Mouse (Mus musculus) retina, embryonic 14.5 days (tissue): ENCODE measurements around the gene Ifitm1.
"Not testable (repeated sequence)": the region's sequence is repeated elsewhere in the genome, so short reads cannot be mapped to it uniquely, and the experiment has no call there.

ENCODE experiments used
- DNase-seq: peaks from one replicate; pipeline ENCODE4 v3.0.0-alpha.2; 2015; ENCODE audit warnings: low spot score

The Ifitm1 gene

DNA sequence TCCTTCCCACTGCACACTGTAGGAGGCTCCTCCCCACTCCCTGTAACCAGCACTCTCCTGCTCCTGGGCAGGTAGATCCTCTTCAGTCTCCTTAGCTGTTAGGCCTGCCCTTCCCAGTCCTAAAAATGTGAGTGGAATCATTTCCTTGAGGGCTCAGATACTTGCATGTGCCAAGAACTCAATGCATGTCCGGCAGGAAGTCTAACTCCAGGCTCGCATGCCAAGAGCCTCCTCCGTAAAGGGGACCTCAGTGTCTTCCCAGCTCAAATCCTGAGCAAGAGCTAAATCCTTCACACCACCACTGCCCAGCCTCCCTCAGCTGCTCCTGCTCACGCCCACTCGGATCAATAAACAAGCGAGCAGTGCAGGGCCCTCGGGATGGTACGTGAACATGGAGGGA, 16.0 kb upstream of the Ifitm1 start:
- DNase-seq = no peak

DNA sequence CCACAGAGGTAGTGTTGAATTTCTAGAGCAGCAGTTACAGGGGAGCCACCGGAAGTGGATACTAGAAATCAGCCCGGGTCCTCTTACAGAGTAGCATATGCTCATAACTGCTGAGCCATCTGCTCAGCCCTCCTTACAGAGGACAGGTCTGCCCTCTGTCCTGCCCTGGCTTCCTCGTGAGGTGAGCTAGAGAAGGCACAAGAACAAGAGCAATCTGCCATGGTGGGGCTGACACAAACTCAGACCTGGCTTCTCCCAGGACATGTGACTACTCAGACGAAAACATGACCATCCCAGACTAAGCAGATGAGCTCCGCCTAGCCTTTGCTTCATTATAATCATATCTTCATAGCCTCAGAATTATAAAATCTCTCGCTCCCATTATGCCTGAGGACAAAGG, 15.3 kb upstream of the Ifitm1 start:
- no peak for DNase-seq

DNA sequence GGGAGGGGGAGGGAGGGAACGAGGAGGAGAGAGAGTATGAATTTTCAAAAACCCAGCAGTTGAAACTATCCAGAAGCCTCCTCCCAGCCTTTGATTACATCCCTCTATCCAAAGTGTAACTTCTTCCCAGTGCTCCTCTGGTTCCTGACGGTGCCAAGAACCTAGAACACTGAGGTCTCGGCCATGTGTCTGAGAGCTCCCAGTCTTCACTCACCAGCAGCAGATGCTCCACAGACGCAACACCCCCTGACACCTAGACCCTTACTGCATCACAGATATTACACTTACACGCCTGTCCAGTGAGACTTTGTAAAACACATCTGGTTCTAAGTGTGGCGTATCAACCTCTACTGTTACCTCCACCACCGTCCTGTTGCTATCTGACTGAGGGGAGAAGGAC, 14.6 kb upstream of the Ifitm1 start:
- DNase-seq = no peak

DNA sequence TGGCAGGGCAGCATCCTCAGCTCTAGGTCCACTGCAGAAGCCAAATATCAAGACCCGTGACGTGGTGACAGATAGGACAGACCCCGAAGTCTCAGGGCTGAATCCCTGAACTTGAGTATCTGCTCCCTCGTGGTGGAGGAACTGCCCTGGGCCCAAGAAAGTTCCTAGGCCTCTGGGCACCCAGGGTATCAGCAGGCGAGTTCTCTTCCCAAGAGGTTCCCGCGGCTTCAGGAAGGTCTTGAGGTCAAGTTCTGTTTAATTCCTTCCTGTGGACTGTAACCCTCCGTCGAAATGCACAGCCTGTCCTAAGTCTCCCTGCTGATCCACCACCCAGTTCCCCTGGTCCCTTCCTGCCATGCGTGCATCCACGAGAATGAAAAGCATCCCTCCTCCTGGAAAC, 13.9 kb upstream of the Ifitm1 start:
- no peak for DNase-seq

DNA sequence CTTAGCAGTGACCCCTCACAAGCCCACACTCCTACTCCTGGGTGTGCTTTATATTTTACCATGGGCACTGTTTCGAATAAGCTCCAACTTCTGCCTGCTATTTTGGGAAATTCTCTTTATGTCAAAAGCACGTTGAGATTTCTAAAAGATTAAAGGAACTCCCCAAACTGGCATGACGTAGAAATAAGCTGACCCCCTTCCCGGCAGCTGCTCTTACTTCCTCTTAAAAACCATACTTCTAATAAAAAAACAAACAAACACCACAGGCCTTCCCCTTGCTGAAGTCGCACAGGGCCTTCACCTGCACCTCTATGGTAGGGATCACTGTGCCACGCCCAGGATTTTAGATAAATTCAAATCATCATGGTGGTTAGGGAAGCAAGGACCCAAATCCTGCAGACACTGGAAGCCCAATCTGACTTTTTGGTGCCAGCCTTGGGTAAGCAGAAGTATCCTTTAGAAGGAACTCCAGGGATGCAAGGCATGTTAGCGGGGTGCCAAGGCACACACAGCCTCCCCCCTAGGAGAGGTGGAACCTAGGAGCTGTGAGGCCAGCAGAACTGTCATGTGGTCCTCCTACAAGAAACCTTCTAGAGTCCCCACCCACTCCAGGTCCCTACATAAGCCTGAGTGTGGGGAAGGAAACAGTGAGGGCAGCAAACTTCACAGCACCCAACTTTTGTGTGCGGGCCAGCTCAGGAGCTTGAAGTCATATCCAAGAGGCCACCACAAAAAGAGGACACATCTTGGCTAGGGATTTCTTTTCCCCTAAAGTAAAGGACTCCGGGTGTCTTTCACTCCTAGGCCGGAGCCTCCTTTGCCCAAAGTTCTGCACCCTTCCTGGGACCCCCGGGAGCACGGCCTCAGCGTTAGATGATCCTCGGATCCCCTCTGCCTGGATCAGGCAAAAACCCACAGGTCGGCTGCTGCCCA, 13.0 kb upstream of the Ifitm1 start:
- DNase-seq = no peak

DNA sequence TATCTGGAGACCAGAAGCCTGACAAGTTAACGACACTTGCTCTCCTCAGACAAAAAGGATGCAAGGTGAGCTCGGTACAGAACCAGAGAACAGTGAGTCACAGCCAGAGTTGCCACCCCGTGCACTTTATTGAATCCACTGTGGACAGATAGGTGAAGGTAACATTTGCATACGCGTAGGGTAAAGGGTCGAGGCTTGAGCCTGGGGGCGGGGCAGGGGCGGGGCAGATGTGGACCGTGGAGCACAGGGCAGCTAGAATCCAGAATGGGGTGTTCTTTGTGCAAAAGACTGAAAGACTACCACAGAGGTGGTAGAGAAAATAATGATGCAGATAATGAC, 12.3 kb upstream of the Ifitm1 start:
- no peak for DNase-seq

DNA sequence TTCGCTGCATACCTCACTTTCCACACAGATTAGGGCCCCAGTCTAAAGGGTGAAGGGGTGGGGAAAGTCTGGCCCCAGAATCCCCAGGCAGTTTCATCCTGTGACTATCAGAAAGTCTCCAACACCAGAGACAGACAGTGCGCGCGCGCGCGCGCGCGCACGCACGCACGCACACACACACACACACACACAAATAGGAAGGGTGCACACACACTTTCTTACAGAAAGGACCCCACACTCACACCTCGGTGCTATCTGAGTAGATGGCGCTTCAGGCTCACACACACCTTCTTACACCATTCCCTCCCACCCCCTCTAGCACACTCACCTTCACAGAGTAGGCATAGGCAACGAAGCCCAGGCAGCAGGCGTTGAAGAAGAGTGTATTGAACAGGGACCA, 11.7 kb upstream of the Ifitm1 start:
- no peak for DNase-seq

DNA sequence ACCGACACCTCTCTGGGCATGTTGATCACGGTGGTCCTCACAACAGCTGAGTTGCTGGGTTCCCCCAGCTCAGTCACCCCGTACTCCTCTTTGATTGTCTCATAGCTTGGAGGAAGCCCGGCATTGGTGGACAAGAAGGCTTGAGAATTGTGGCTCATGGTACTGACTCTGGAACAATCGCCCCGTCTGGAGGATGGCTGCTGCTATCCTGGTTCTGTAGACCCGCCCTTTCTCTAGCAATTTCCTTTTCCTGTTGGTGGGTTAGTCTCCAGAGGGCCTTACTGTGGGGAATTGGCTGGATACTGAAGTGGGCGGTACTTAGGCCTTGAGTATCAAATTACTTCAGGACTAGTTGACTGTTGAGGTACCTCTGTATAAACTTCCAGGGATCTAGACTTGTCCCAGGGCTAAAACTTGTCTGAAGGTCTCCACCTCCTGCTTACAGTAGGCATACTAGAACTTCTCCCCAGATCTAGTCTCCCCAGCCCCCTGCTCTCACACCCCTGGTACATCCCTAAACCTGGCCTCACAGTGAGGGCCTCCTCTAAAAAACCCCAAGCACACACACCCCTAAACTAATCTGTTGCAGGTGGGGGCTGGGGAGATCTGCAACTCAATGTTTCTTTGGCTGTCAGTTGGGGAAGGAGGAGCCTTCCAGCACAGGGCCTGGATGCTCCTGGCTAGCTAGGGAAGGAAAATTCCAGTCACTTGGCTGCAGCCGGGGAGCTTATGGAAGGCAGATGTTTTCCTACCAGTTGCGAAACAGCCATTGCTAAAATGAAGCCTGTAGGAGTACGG, 11.1 kb upstream of the Ifitm1 start, which contains the start of the genes Gm45717 and Ifitm2:
Gm45717 (minus strand) TSS at position 180 of the 798 bp plus-strand sequence.
Ifitm2 (minus strand) TSS at position 230 of the 798 bp plus-strand sequence.
- DNase-seq = peak; percentile 62

DNA sequence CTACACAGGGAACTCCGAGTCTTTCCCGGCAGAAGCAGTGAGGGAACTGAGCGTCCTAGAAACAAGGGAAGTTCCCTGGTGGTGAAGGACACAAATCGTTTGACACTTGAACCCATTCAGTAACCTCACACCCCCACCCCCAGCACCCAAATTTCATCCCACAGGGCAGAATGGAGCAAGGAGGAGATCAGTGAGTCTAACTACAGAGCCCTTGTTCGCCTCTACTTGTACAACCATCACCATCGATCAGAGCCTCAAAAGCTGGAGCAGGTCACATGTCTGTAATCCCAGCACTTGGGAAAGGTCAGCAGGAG, 10.5 kb upstream of the Ifitm1 start:
- DNase-seq = no peak

DNA sequence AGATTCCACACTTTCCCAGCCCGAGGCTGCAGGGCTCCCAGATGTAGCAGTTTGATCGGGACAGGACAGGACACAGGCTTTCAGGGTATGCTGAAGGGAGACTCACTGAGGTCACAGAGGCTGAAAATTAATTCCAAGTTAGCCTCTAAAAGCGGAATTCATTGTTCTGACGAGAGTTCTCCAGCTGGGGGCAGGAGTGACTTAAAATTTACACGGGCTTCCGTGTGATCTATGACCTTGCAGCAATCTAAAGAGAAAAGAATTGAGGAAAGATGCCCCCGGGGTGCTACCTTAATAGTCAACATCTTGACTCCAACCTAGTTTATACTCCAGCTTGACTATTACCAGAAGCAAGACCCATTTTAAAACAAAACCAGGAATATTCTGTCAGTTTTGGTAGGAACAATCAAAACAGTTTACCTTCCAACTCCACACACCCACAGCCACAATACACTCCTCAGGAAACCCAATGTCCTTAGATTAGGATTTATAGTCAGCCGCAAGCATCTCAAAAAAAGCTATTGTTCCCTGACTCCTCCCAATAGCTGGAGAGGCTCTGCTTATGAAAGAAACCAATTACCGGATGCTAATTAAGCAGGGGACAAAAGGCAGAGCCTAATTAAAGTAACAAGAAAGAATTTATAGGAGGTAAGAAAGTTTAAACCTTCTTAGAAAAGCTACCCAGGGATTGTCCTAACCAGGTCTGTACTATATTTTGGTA, 7.7 kb upstream of the Ifitm1 start:
- peak; percentile 73 for DNase-seq

DNA sequence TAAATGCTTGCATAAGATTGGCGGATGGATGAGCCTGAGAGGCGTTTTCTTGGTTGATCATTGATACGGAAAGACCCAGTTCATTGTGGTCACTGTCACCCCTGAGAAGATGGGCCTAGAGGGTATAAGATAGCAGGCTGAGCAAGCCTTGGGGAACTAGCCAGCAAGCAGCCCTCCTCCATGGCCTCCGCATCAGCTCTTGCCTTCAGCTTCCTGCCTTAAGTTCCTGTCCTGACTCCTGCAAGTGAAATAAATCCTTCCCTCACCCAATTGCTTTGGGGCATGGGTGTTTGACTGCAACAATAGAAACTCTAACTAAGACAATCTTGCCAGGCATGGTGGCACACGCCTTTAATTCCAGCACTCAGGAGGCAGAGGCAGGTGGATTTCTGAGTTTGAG, 7.0 kb upstream of the Ifitm1 start:
- no peak for DNase-seq

DNA sequence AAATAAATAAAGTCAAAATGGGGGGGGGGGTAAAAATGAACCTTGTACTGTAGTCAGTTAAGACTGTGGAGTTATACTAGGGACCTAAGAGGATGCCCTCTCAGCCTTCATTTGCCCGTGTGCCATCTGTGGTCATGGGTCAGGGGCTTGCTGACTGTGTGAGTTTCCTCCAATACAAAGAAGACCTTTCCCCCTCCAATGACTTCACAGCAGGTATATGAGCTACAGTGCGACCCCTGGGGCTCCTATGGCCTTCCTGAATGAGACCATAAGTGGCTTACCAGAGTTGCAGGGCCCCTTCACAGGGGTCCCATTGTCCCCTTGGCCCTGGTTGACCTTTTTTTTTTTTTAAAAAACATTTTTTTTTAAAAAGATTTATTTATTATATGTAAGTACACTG, 5.6 kb upstream of the Ifitm1 start:
- DNase-seq = no peak

DNA sequence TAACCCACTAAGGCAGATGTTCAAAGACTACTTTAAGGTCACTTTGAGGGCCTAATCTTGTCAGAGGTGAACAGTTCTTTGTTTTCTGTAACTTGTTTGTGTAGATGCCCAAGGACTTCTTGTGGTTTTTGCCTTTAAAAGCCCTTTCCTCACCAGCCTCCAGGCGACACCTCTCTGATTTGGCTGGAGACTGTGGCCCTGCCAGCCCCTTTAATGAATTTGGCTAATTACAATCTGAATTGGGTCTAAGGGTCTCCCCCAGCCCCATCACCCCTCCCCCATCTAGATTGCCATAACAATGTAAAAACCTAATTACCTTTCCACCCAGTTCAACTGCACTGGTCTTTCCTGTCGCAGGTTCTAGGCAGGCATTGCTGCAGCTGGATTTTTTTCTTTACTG, 4.3 kb upstream of the Ifitm1 start:
- DNase-seq = no peak

DNA sequence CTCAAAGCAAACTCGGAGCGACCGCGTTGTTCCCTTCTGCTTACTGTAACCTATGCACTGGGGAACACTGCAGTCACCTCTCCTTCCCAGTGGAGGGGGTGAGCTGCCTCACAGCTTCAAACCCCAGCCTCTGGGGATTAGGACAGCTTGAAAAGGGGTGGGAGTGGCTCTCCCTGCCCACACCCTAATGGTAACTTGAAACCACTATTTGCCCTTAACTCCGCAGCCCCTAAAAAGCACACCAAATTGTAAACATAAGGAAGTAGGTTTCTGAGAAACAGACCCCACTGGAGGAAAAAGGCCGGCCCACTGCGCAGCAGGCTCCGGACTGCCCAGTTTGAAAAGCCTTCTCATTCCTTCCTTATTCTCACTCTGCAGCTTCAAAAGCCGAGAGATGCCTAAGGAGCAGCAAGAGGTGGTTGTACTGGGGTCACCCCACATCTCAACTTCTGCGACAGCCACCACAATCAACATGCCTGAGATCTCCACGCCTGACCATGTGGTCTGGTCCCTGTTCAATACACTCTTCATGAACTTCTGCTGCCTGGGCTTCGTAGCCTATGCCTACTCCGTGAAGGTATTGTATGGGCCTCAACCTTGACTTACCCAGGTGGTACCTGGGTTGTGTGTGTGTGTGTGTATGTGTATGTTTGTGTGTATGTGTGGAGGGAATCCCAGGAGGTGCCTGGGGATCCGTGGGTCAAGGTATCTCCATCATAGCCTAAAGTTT, 1.0 kb downstream of the Ifitm1 start:
- no peak for DNase-seq

DNA sequence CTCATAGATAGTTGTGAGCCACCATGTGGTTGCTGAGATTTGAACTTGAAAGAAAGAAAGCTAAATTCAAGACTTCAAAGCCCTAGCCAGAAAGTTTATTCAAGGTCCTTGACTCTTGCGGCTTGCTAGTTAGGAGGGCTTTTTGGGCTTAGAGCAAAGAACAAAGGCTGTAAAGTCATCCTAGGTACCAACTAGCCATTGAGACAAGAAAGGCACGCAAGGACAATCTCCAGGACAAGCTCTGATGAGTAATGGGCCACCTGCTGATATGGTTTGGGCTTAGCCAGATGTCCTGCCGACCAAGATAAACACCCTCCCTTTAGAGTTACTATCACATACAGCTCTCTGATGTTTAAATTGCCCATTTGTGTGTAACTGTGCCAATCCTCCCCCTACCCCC, 1.7 kb downstream of the Ifitm1 start:
- DNase-seq = not testable (repeated sequence)

DNA sequence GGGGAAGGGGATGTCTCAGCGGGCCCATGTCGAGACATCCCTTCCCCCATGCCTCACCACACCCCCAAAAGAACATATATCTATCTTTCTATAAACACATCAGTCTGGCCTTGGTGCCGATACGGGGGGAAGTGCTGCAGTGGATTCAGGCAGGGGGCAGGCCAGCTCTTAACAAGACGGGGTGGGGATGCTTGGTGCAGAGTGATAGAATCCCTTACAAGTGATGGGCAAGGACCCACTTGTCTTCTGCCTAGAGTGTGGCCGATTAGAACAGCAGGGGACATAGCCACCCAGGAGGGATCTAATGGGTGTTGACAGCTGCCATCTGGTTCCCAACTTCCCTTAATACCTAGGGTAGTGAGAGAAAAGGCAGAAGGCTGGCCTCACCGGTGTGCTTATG, 3.9 kb downstream of the Ifitm1 start:
- no peak for DNase-seq

DNA sequence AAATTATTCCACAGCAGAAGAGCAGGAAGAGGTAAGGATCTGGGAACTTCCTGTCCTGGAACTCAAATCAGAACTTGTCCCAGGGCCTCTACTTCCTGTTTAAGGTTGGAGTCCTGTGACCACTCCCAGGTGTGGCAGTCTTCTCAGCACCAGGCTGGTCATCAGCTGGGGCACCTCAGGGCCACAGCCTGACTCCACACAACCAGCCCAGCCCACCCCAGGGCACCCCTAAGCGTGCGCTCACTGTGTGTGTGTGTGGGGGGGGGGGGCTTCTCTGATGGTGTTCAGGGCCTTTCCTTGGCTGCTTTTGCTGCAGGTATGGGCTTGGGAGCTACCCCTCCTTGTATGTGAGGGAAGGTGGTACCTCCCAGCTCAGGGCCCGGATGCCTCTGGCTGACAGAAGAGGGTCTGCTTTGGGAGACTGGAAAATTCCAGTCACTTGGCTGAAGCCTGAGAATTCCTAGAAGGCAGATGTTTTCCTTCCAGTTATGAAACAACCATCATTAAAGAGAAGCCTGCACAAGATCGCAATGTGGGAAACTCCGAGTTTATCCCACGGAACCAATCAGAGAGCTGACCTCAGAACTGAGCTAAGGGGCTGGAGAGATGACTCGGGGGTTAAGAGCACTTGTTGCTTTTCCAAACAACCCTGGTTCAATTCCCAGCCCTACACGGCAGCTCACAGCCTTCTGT, 4.6 kb downstream of the Ifitm1 start:
- DNase-seq = no peak

DNA sequence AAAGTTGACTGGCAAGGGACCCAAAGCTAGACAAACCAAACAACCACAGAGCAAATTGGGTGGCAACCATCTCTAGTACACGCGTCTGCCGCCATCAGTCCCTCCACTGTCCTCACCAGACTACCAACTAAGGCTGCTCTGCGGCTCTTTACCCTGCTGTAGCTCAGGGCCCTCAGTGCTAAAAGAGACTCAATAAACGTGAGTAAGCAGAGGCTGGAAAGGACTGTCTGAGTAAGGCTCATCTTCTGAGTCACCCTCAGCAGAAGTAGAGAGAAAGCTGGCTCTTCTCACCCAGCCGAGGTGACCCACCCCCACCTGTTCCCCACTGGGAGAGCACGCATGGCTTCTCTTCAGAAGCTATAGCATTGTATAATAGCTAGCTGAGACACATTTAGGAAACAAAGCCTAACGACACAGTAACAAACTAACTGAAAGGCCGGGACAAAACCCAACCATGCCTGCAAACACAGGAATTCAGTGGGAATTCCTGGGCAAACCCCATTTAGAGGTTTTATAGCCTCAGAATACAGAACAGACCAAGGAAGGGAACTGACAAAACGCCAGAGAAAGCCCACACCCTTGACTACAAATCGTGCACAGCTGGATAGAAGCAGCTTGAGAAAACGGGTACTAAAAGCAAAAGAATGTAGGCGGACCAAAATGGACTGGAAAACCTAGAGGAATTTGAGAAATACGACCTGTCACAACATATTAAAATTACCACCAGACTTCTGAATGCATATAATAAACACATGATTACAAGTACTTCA, 6.6 kb downstream of the Ifitm1 start:
- no peak for DNase-seq

DNA sequence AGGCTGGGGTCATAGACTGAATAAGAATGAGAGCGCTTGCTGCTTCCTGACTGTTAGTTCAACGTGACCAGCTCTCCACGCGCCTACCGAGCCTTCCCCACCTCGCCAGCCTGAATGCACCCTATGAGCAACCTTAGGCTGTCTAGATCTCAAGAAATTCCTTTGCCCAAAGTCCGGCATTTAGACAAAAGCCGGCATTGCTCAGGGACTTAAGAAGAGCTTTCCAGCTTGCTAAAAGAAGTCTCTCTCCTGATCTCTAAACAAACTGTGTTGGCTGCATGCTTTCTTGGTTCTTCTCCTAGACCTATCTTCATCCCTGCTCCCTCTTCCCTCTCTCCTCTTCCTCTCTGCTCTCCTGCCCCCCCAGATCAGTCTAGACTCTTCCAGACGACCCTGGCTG, 7.9 kb downstream of the Ifitm1 start:
- no peak for DNase-seq

DNA sequence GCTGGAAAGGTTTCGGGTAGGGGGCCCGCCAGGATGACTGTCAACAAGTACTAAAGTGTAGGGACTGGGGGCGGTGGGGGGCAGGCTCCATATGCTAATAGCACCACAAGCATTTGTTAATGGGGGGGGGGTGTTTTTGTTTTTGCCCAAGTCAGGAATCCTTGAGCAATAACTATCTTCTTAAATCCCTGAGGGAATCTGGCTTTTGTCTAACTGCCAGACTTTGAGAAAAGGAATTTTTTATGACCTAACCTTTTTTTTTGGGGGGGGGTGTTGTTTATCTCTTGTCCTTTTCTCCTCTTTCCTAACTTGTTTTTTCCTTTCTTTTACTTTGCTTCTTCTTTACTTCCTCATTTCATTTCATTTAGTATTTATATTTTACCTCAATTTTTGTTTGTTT, 8.4 kb downstream of the Ifitm1 start:
- no peak for DNase-seq

DNA sequence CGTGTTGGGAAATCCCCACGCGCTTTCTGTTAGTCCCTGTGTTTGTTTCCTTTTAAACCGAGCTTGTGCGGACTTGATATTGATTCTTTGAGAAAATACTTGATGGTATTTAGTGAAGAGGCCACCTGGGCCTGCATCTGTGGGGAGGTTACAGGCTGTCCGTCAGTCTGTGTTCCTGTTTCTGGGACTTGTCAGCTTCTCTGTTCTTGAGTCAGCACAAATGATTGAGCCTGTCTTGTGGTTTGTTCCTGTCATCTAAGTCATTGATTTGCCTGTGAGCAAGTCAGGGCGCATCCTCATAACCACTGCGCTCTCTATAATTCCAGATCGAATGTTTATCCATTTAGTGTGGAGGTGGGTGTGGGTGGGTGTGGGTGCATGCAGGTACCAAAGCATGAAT, 9.7 kb downstream of the Ifitm1 start:
- DNase-seq = not testable (repeated sequence)
